Mouse (Mus musculus) hindbrain, embryonic 15.5 days (tissue): Measurements from ENCODE around the gene Nkiras2. TPM values are rescaled to one million over a fixed set of nuclear protein-coding genes. Genes with fewer than 3 reads are reported as not detected.
"Not testable (repeated sequence)": the region's sequence is repeated elsewhere in the genome, so short reads cannot be mapped to it uniquely, and the experiment has no call there.

Experiments
- ATAC-seq: fragments of 200-750 bp; cut with Nextera tagmentation; 2 replicates; pipeline ENCODE4 v1.8.0; 2017; ENCODE audit warnings: low read depth, moderate number of reproducible peaks, moderate TSS enrichment; ENCODE audit not compliant: low FRiP score
- H3K27ac ChIP-seq: fragments of 300-500 bp; sonication (generic); replicated peaks from 2 replicates; pipeline ENCODE4 v1.5.1; 2015; ENCODE audit warnings: mild to moderate bottlenecking, inconsistent platforms
- H3K27me3 ChIP-seq: fragments of 300-500 bp; sonication (generic); 2 replicates; pipeline ENCODE4 v1.6.1; 2015; ENCODE audit warnings: control low read depth, inconsistent platforms
- H3K36me3 ChIP-seq: fragments of 300-500 bp; sonication (generic); 2 replicates; pipeline ENCODE4 v1.6.1; 2015; ENCODE audit warnings: control low read depth, inconsistent platforms
- H3K4me1 ChIP-seq: fragments of 300-500 bp; sonication (generic); replicated peaks from 2 replicates; pipeline ENCODE4 v1.6.1; 2015; ENCODE audit warnings: control low read depth, inconsistent platforms
- H3K4me2 ChIP-seq: fragments of 300-500 bp; sonication (generic); 2 replicates; pipeline ENCODE4 v1.6.1; 2015; ENCODE audit warnings: moderate library complexity, mild to moderate bottlenecking, inconsistent platforms
- H3K4me3 ChIP-seq: fragments of 300-500 bp; sonication (generic); 2 replicates; pipeline ENCODE4 v1.5.1; 2015; ENCODE audit warnings: mild to moderate bottlenecking, inconsistent platforms
- H3K9ac ChIP-seq: fragments of 300-500 bp; sonication (generic); 2 replicates; pipeline ENCODE4 v1.6.1; 2015; ENCODE audit warnings: inconsistent platforms
- H3K9me3 ChIP-seq: fragments of 300-500 bp; sonication (generic); 2 replicates; pipeline ENCODE4 v1.6.1; 2016; ENCODE audit warnings: control low read depth, inconsistent platforms
- WGBS: fragments of 180-500 bp; shearing (Covaris S2); methylation state at CpG from one replicate; pipeline ENCODE4 v1.1.7; 2015; 5-methylcytosine and 5-hydroxymethylcytosine counted together
- polyA plus RNA-seq: library from polyadenylated mRNA; unstranded; fragments of >200 nt; fragmentation: Nextera tagmentation; extraction: Ambion mirVana; gene quantifications from 2 replicates; pipeline ENCODE4 v1.2.1, GENCODE M21; 2015

The Nkiras2 gene
- polyA plus RNA-seq, 1 experiment from 2014 or later = 104 TPM

- H3K4me2 ChIP-seq = no peak overlapping the region
- H3K4me1 ChIP-seq = peaks cover 12% of the 10 kb centered on the region
- no peak overlapping the region for H3K4me3 ChIP-seq
- no peak overlapping the region for H3K9ac ChIP-seq
- no peak overlapping the region for H3K27ac ChIP-seq
- no peak for ATAC-seq
- 58% methylated on average over 15 of the region's 15 CpGs for WGBS
- H3K27me3 ChIP-seq = peaks cover 12% of the 10 kb centered on the region
- H3K36me3 ChIP-seq = no peaks in the 10 kb centered on the region
- no peaks in the 10 kb centered on the region for H3K9me3 ChIP-seq
These were observed 24.9 kb downstream of the Nkiras2 start for GRCm38 (mm10) chr11:100643612-100644575.

GRCm38 (mm10) chr11:100646265-100646664 lies 27.2 kb downstream of the Nkiras2 start:
- H3K4me3 ChIP-seq = no peak overlapping the region
- ATAC-seq = no peak
- no peak overlapping the region for H3K9ac ChIP-seq
- H3K4me1 ChIP-seq = no peaks in the 10 kb centered on the region
- no peak overlapping the region for H3K4me2 ChIP-seq
- H3K27ac ChIP-seq = no peak overlapping the region
- H3K9me3 ChIP-seq = no peaks in the 10 kb centered on the region
- H3K27me3 ChIP-seq = peaks cover 8% of the 10 kb centered on the region
- WGBS = 11% methylated on average over 1 of the region's 1 CpGs
- H3K36me3 ChIP-seq = no peaks in the 10 kb centered on the region

GRCm38 (mm10) chr11:100648405-100648804 lies 29.4 kb downstream of the Nkiras2 start:
- Histone ChIP-seq H3K4me3 (no peak overlapping the region), H3K9me3 (no peaks in the 10 kb centered on the region), H3K9ac (no peak overlapping the region), H3K27me3 (peaks cover 9% of the 10 kb centered on the region), H3K4me2 (no peak overlapping the region), H3K27ac (no peak overlapping the region), H3K4me1 (no peaks in the 10 kb centered on the region), H3K36me3 (no peaks in the 10 kb centered on the region)
- WGBS = 88% methylated on average over 8 of the region's 8 CpGs
- ATAC-seq = no peak

GRCm38 (mm10) chr11:100651205-100651604 lies 32.2 kb downstream of the Nkiras2 start:
- no peak overlapping the region for H3K9ac ChIP-seq
- ATAC-seq = no peak
- H3K4me2 ChIP-seq = no peak overlapping the region
- 31% methylated on average over 8 of the region's 8 CpGs for WGBS
- H3K9me3 ChIP-seq = no peaks in the 10 kb centered on the region
- H3K4me3 ChIP-seq = no peak overlapping the region
- H3K4me1 ChIP-seq = peaks cover 2% of the 10 kb centered on the region
- H3K27me3 ChIP-seq = peaks cover 9% of the 10 kb centered on the region
- H3K36me3 ChIP-seq = no peaks in the 10 kb centered on the region
- H3K27ac ChIP-seq = no peak overlapping the region

GRCm38 (mm10) chr11:100651748-100652147 lies 32.7 kb downstream of the Nkiras2 start:
- Histone ChIP-seq H3K36me3 (no peaks in the 10 kb centered on the region), H3K4me3 (no peak overlapping the region), H3K4me2 (no peak overlapping the region), H3K27me3 (peaks cover 9% of the 10 kb centered on the region), H3K9me3 (no peaks in the 10 kb centered on the region), H3K9ac (no peak overlapping the region), H3K27ac (no peak overlapping the region), H3K4me1 (peaks cover 8% of the 10 kb centered on the region)
- WGBS = 20% methylated on average over 3 of the region's 3 CpGs
- no peak for ATAC-seq

GRCm38 (mm10) chr11:100655589-100655988 lies 36.5 kb downstream of the Nkiras2 start:
- WGBS = 70% methylated on average over 3 of the region's 3 CpGs
- H3K36me3 ChIP-seq, H3K9me3 ChIP-seq, H3K4me1 ChIP-seq, H3K4me2 ChIP-seq, H3K4me3 ChIP-seq, H3K27me3 ChIP-seq, ATAC-seq, H3K27ac ChIP-seq, H3K9ac ChIP-seq: not testable (repeated sequence)

- ATAC-seq = no peak
- H3K27ac ChIP-seq = no peak overlapping the region
- H3K9ac ChIP-seq = peak overlapping the region; percentile 25; the same call in 1 of the 2 replicates
- no peaks in the 10 kb centered on the region for H3K36me3 ChIP-seq
- H3K4me3 ChIP-seq = no peak overlapping the region
- H3K9me3 ChIP-seq = no peaks in the 10 kb centered on the region
- H3K4me2 ChIP-seq = no peak overlapping the region; the same call in 1 of the 2 replicates
- H3K4me1 ChIP-seq = peaks cover 8% of the 10 kb centered on the region
- WGBS = 6% methylated on average over 6 of the region's 6 CpGs
- no peaks in the 10 kb centered on the region for H3K27me3 ChIP-seq
These were observed 37.4 kb downstream of the Nkiras2 start for GRCm38 (mm10) chr11:100656458-100656857.

- no peaks in the 10 kb centered on the region for H3K36me3 ChIP-seq
- no peak overlapping the region for H3K9ac ChIP-seq
- WGBS = 69% methylated on average over 10 of the region's 10 CpGs
- peaks cover 8% of the 10 kb centered on the region for H3K4me1 ChIP-seq
- no peak overlapping the region for H3K4me3 ChIP-seq
- H3K27ac ChIP-seq = no peak overlapping the region
- ATAC-seq = no peak
- no peaks in the 10 kb centered on the region for H3K27me3 ChIP-seq
- no peaks in the 10 kb centered on the region for H3K9me3 ChIP-seq
- H3K4me2 ChIP-seq = no peak overlapping the region
These were observed 40.8 kb downstream of the Nkiras2 start for GRCm38 (mm10) chr11:100659806-100660205.

- no peak overlapping the region for H3K4me2 ChIP-seq
- 87% methylated on average over 1 of the region's 1 CpGs for WGBS
These were observed 52.0 kb downstream of the Nkiras2 start for GRCm38 (mm10) chr11:100671049-100671448.

GRCm38 (mm10) chr11:100671956-100672355 lies 52.9 kb downstream of the Nkiras2 start:
- Histone ChIP-seq H3K27ac (no peak overlapping the region), H3K9me3 (no peaks in the 10 kb centered on the region), H3K9ac (no peak overlapping the region), H3K4me2 (no peak overlapping the region), H3K4me1 (peaks cover 5% of the 10 kb centered on the region), H3K27me3 (0 out of 2 replicates have a peak, but pooled peaks cover 12% of the 10 kb centered on the region), H3K4me3 (no peak overlapping the region), H3K36me3 (no peaks in the 10 kb centered on the region)
- WGBS = 75% methylated on average over 2 of the region's 2 CpGs
- ATAC-seq = no peak

More at GRCm38 (mm10) chr11:100671049-100671448, 52.0 kb downstream of the Nkiras2 start:
- Histone ChIP-seq H3K4me3 (no peak overlapping the region), H3K4me1 (peaks cover 5% of the 10 kb centered on the region), H3K27ac (no peak overlapping the region), H3K9ac (no peak overlapping the region), H3K9me3 (no peaks in the 10 kb centered on the region), H3K27me3 (0 out of 2 replicates have a peak, but pooled peaks cover 12% of the 10 kb centered on the region), H3K36me3 (no peaks in the 10 kb centered on the region)
- no peak for ATAC-seq

GRCm38 (mm10) chr11:100673169-100673568 lies 54.1 kb downstream of the Nkiras2 start:
- WGBS = 2% methylated on average over 23 of the region's 23 CpGs
- Histone ChIP-seq H3K4me3 (no peak overlapping the region), H3K27me3 (0 out of 2 replicates have a peak, but pooled peaks cover 12% of the 10 kb centered on the region), H3K9me3 (no peaks in the 10 kb centered on the region), H3K4me1 (peaks cover 5% of the 10 kb centered on the region), H3K9ac (no peak overlapping the region), H3K27ac (no peak overlapping the region), H3K4me2 (peak overlapping the region; percentile 34; the same call in 1 of the 2 replicates), H3K36me3 (no peaks in the 10 kb centered on the region)
- ATAC-seq = no peak
